Mouse (Mus musculus): Measurements from ENCODE around the gene Mmd2.

- TF ChIP-seq CTCF (IDR thresholded peaks at IDR 0.05; ENCODE audit: extremely low read depth, insufficient read depth, insufficient read length, insufficient replicate concordance): no peak
- no peak for TF ChIP-seq POLR2A (IDR thresholded peaks at IDR 0.05; ENCODE audit: low read depth, low read length)
These were observed 58.5 kb downstream of the Mmd2 start for GRCm38 (mm10) chr5:142549961-142550705.
